Mouse (Mus musculus) adrenal gland, adult 18-20 months (tissue): ENCODE measurements at regions not wholly inside any gene's neighbourhood (a gene's known extent, or its start where the extent isn't known, plus 50 kb on each side); places are given as distances from the start of the nearest gene placed in this dataset.

Experiments
- DNase-seq, 2 experiments: peaks; one replicate each; pipeline ENCODE4 v3.0.0; 2021 to 2022; ENCODE audit warnings: low spot score in 2 of 2

DNA sequence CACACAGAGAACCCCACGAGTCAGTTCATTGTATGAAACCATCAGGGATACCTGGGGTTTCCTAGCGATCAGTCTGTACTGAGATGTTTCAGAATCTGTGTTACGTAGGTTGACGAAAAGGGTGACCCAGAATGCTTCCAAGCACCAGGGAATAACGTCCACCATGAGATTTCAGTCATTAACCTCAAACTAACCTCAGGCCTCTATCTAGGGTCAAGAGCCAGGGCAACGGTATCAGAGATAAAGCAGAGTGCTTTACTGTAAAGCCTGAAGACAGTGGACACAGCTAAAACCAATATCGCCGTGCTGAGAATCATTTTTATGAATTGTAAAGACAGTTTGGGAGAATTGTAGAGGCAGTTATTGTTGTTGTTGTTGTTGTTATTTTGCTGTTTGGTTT, 52.9 kb upstream of the Errfi1 start:
- no peak for DNase-seq

DNA sequence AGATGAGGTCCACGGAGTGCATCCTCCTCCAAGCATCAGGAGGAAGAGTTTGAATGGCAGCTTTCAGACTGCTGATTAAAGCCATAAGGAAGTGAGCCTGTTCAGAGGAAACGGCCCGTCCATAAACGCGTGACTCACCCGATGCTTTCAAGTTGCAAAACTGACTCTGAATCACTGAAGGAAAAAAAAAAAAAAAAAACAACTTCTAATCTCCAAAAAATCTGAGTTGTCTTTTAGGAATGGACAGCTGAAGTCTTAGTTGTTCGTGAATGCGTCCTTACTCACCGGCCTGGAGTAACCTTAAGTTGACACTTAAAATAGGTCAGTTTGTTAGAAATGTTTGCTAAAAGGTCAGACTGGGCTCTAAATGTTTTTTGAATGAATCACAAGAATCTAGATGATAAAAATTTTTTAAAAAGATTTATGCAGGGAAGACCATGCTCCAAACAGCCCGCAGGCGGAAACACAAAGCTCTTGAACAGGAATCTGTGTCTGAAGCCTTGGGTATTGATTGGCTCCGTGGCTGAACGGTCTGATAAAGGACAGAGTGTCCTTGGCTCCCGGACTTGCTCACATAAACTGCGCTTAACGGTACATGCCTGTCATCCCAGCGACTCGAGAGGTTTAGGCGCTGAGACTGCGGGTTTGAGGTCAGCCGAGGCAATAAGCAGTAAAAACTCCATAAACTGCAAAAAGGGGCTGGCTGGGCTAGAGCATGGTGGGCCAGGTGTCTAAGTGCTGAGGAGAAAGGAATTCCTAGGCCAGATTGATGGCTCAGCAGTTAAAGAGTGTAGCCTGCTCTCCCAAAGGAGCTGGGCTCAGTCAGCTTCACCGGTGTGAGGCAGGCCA, 53.9 kb upstream of the Errfi1 start:
- peak; percentile 49 to 54 for DNase-seq

DNA sequence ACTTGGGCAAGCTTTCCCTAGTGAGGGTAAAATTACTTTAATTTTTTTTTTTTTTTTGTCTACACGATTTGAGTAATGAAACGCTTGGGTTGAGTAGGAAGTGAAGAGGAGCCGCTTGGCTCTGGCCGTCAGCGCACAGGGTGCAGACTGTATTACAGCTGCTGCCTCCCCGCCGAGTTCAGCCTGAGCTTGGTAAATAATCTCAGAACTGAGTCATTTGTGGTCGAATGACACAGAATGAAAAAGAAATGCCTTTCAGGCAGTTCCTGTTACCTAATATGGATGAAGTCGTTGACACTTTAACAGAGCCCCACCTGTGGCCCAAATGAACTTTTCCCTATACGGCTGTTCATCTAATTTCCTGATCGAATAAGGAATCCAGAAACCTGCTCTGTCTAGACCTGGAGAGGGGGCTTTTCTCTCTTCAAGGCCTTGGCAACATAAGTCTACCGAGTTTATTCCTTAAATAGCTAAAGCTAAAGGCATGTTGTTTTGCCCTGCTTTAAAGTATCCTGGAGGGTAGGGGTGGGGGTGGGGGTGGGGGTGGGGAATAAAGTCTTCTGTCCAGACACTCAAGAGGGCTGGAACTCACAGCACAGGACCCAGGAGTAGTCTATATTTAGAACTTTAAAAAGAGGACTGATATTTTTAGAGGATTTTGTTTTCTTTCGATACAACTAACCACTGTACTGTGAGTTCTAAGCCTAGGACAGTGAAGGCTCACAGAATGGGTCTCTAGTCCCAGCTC, 54.8 kb upstream of the Errfi1 start:
- DNase-seq: peak in 1 of 2 experiments; percentile 41

DNA sequence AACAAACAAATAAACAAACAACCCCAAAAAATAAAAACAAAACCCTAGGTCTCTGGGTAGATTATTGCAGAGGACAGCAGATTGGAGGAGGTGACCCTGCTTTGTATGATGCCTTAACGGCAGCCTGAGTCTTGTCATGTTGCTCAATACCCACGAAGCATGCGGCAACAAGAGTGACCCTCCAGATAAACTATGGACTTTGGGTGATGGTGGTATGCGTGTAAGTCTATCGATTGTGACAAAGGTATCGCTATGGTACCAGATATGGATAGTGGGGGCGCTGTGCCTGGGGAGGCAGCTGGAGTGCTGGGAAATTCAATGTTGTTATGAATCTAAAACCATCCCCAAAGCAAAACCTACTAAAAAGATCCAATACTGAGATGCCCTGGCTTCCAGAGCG, 55.4 kb upstream of the Errfi1 start:
- DNase-seq: no peak

DNA sequence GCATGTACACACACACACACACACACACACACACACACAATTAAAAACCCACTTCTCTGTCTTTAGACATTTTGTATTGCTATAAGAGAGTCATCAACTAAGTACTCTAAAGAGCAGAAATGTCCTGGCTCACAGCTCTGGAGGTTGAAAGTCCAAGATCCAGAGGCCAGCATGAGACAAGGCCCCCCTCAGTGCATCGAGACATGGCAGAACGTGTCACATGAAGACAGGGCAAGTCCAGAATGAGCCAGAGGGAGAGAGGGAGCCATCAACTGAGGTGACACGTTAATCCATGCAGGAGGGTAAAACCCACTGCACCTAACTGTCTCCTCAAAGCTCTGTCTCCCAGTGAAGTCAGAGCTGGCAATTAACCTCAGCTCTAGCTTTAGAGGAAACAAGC, 56.7 kb upstream of the Errfi1 start:
- DNase-seq: no peak

DNA sequence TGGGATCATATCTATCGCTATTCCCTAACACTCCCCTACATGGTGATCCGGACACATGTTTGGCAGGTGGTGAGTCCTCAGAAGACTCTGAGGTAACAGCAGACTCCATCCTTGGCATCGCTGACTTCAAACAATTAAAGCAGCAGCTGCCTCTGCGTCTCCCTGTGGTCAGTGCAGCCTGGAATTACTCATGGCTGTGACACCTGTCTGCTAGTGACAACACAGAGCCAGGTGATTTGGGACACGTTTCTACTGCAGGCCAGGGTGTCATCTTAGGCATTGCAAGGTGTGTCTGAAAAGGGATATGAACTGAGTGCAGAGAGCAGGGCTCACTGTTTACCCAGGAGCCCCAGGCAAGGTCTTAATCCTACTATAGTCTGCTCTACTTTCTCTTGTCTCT, 58.8 kb upstream of the Errfi1 start:
- DNase-seq: no peak

DNA sequence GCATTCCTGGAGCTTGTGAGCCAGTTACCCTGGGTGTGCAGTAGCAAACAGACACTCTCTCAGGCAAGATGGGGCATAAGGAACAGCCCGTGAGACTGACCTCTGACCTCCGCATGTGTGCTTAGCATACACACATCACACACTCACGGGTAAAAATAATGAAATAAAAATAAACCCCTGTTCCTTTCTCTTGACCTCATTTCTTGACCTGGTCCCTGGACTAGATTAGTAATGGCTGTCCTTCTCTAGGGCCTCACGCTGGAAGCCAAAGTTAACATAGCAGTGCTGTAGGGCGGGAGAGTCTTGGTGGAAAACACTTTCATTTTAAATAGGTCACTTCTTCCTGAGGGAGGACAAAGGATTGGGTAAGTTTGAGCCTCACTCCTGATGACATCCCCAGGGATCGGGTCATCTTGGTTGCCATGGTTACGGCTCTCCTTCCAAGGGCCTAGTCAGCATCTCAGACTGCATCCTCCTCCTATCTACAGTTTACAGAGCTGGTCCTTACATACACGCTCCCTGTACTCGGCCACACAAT, 59.4 kb upstream of the Errfi1 start:
- no peak for DNase-seq

DNA sequence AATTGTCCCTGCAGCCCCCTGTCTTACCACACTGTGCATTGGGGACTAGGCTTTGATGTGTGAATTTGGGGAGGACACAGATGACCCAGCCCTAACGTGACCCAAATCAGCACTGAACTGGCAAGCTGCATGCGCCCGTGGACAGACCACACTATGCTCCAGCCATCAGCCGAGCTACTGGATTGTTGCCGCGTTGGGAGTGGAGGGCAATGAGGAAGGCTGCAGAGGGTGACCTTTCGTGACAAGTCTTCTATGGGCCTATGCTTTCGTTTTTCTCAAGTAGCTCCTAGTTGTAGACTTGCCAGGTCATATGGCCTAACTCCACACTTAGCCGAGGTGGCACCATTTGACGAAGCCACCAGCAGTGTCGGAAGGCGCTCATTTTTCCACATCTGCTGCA, 60.6 kb upstream of the Errfi1 start:
- no peak for DNase-seq

DNA sequence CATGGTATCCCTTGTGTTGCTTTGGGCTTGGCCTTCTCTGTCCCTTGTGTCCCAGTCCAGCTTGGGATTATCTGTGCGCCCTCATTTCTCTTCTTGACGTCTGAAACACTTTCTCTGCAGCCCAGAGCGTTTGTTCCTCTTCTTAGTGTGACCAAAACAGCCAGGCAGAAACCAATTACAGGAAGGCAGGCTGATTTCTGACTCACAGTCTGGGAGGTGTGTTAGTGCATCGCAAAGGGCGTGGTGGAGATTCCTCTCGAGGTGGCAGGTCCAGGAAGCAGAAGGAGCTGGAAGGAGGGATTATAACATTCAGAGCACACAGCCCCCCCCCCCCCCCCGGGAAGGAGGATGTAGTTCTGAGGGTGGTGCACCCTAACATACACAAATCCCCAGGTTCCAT, 64.6 kb upstream of the Errfi1 start:
- DNase-seq: no peak

DNA sequence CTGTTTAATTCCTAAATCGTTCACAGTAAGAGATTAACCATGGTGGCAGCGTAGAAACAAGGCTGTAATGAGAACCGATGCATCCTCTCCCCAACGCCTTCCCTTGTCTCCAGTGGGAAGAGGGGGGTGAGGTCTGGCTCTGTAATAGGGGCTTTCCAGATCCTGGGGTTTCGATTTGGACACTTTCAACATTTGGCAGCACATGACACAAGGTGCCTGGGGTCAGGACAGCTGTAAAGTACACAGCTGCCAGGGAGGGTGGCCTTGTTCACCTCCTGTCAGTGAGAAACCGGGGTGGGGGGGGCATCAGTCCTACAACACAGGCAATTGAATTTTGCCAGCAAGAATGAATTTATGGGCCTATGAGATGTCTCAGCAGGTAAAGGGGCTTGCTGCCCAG, 66.6 kb upstream of the Errfi1 start:
- DNase-seq: no peak

DNA sequence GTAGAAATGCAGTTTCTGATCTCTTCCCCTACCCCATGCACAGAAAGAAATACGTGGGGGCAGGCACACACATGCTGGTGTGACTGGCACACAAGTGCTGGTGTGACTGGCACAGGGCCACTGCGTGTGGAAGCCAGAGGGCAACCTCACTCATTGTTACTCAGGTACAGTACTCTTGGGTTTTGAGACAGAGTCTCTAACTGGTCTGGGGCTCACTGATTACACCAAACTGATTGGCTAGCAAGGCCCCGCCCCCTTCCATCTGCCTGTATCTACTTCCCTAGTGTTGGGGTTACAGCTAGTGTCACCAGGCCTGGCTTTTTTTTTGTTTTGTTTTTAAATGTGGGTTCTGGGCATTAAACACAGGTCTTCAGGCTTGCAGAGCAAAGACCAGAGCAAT, 67.1 kb upstream of the Errfi1 start:
- DNase-seq: no peak

DNA sequence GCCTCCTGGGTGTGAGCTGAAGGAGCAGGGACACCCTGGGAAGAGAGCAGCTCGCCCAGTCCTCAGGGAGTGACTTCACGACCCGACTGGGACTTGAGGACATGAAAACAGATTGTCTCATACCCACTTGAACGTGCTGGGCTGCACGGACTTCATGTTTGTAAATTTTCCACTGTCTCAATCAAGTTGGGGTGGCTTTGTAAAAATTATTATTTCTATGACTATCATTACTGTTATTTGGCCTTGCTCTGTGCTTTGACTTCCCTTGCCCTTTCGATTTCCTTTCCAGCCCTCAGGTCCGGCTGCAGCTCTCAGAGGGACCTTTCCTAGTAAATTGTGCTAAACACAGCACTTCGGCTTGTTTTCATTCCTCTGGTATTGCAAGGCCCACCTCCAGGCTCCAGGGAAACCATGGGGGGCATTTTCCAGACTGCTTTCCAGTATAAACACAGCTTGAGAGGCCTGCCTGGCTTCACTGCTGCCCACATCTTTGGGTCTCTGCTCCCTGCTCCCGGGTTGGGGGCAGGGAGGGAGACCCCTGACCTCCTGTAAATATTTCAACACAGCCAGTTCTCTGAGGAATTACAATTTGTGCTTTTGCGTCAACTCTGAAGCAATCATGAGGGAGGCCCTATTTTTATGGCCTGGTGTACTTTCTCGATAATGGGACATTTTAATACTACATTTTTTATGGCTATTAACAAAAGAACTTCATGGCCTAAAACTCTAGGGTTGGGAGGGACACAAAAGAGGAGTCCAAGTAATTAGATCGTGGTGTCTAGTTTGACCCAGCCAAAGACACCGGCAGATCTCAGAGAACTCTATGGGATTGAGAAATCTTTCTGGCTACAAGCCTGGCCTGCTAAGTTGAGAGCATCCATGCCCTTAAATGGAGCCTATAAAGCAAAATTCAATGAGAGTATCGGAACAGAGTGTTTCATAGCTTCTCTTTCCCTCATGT, 68.9 kb upstream of the Errfi1 start:
- peak in 1 of 2 experiments; percentile 37 for DNase-seq

DNA sequence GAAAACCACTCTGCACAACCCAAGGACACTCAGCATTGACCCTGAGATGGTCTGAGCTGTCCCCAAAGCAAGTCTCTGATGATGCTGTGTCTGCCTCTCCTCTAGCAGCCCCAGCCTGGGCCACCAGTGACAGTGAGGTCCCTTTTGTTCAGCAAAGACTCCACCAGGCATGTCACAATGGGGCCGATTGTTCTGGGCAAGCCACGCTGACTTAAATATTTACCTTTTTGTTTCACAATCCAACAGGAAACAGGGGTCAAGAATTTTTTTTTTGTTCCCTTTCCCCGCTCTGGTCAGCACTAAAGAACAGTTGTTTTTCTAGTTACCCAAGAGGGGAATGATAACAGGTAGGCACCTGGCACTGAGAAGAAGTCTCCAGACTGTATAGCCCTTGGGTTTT, 72.4 kb upstream of the Errfi1 start:
- no peak for DNase-seq

DNA sequence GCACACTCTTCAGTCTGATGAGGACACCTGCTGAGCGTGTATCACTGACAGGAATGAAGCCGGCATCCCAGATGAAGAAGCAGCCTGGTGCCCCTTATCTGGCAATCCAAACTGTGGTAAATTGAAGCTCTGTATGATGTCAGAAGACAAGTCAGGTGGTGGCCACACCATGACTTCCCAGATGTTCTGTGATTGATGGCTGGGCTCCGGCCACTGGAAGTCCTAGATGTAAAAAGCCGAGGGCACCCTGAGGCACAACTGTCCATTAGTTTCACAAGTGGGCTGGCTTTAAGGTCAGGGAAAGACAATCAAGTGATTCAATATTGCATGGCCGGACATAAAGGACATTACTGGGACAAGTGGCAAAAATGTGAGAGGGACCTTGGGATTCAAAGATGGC, 74.4 kb upstream of the Errfi1 start:
- DNase-seq: no peak

DNA sequence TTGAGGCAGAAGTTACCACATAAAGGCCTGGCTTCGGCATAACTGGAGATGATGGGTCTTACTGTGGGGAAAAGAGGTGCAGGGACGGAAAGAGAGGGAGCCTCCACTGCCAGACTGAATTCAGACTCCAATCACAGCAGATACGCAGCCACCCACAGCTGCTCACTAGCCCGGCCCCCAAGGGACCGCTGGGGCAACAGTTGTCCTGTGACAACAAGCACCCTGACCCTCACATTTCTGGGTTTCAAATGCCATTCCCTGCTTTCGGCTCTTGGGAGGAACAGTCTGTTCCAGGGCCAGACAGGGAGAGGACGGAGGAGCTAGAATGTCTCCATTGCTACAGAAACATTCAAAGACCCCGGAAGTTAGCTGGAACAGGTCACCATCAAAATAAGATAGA, 75.0 kb upstream of the Errfi1 start:
- no peak for DNase-seq

DNA sequence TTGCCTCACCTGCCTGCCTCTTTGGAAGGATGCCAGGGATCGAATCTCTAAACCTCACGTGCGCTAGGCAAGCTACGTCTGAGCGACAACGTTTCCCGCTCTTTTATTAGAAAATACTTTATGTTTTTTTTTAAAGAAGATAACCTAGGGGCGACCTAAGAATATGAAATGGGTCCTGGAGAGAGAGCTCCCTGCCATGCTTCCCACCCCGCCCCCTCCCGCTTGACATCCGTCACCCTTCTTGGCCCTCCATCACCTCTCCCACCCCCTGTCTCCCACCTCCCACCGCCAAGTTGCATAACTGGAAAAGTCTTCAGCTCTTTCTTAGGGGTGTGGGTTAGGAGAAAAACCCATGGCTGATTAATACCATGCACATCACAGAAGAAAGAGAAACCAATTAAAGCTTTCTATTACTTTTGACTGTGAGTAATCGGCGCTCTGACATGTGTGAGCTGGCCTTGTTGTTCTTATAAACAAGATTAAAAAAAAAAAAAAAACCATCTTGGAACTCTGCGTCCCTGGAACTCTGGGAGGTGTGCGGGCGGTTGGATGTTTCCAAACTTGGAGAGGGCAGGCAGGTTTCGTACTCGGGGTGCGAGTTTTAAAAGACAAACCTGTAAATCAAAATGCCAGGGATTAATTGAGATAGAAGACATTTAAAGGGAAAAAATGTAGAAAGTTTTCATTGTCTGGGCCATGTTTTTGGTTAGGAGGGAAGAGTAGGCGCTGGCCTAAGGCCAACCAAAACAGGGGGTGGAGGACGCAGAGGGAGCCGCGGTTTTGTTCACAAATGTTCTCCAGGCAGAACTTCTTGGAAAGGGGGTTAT, 77.8 kb upstream of the Errfi1 start:
- DNase-seq: peak; percentile 58 to 61

DNA sequence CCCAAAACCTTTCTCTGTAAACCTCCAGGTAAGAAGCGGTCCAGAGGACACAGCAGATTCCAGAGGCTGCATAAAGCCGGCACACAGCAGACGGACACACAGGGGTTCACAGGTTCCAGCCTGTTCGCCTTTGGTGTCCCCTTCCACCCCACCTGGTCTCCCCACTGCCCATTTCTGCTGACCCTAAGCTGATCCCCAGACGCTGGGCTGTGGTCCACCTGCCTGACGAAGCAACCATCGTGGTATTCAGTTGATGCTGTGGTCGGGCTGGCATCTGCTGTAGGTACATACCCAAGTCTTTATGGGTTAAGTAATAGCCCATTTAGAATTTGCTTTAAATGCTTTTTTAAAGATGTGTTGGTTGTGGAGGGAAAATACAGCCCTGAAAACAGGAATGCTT, 78.4 kb upstream of the Errfi1 start:
- no peak for DNase-seq

DNA sequence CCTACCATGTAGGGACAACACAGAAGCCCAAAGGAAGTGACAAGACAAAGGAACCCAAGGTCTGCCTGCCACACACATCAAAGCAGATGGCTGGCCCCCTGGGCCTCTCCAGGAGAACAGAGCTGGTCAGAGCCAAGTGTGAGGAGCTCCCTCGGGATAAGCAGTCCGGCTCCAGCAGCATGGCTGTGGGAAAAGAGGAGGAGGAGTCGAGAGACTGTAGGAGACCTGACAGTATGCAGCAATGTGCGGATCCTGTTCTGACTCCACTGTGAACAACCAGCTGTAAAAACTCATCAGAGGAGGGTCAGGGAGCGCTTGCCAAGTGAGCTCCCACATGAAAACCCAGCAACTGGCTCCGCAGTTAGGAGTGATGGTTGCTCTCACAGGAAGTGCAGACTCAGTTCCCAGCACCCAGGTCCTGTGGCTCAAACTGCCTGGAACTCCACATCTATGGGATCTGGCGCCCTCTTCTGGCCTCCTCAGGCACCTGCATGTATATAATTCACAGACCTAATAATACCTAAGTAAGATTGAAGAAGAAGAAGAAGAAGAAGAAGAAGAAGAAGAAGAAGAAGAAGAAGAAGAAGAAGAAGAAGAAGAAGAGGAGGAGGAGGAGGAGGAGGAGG, 79.3 kb upstream of the Errfi1 start:
- no peak for DNase-seq

DNA sequence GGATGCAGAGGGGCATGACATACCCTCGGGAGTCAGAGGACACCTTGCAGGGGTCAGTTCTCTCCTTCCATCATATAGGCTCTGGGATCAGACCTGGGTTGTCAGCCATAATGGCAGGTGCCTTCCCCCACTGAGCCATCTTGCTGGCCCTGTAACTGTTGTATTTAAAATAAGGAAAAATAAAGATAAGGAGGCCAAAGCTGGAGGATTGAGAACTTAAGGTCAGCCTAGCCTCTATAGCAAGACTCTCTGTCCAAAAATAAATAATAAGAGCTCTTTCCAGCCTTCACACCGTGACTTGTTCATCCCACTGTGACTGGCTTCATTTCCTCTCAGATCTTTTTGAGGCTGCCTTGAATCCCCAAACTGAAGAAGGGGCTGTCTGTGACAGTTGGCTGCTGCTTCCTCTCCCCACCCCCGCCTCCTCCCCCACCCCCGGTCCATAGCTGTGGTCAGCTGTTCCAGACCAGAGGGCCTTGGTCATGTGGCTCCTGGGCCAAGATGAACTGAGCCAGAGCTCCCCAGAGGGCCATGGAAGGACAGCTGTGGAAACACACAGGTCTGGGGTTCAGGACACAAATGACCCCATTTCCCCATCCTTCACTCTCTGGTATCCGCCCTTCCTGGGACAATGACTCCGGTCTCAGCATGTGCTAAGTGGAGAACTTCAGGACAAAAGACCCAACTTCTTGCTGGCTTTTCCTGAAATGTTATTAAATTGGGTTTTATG, 81.6 kb upstream of the Errfi1 start:
- no peak for DNase-seq
